In genomic region chr9:108002778-108003530, GRCm38 (mm10) we compare ENCODE assay signal across 8 mouse cellular contexts. TPM values are rescaled to one million over a fixed set of nuclear protein-coding genes. Genes with fewer than 3 reads are reported as not detected.
DNase-seq lines count a peak whose midpoint lies in the region; ATAC-seq and TF ChIP-seq lines count a peak whose summit lies in the region.

No protein-coding gene starts in this region.

- no peaks in the 10 kb centered on the region for H3K27me3 ChIP-seq in forebrain, embryonic 15.5 days
- H3K27me3 ChIP-seq in liver, embryonic 12.5 days (replicated peaks), result no peaks in the 10 kb centered on the region

- H3K4me3 ChIP-seq in forebrain, embryonic 15.5 days, result peak overlapping the region; percentile 66
- H3K4me3 ChIP-seq in liver, embryonic 12.5 days, result peak overlapping the region; percentile 90
- peak overlapping the region; percentile 74 for H3K4me3 ChIP-seq in olfactory bulb, adult 2 months (ENCODE audit: insufficient read depth, low read depth, low read length)

- no peak; the same call in 1 of the 2 replicates for ATAC-seq in forebrain, embryonic 15.5 days (replicated peaks)
- ATAC-seq in liver, embryonic 12.5 days, result peak; percentile 61

- peak overlapping the region; percentile 93 for H3K27ac ChIP-seq in forebrain, embryonic 15.5 days (replicated peaks)
- H3K27ac ChIP-seq in liver, embryonic 12.5 days, result peak overlapping the region; percentile 95
- peak overlapping the region; percentile 82 for H3K27ac ChIP-seq in olfactory bulb, adult 2 months (ENCODE audit: insufficient read depth, low read depth, low read length)

- peak overlapping the region; percentile 93 for H3K9ac ChIP-seq in forebrain, embryonic 15.5 days (replicated peaks)
- peak overlapping the region; percentile 98 for H3K9ac ChIP-seq in liver, embryonic 12.5 days

- no peak for TF ChIP-seq POLR2A in olfactory bulb, adult 2 months (IDR thresholded peaks at IDR 0.05; ENCODE audit: insufficient read depth, low read depth, low read length)

- no peaks in the 10 kb centered on the region for H3K9me3 ChIP-seq in forebrain, embryonic 15.5 days
- no peaks in the 10 kb centered on the region for H3K9me3 ChIP-seq in liver, embryonic 12.5 days (replicated peaks)

- under 1% methylated on average over 50 of the region's 50 CpGs for WGBS in forebrain, embryonic 15.5 days
- under 1% methylated on average over 50 of the region's 50 CpGs for WGBS in liver, embryonic 12.5 days (ENCODE audit: insufficient replicate concordance)
- under 1% methylated on average over 50 of the region's 50 CpGs for WGBS in olfactory bulb, adult 2 months

- TF ChIP-seq CTCF in olfactory bulb, adult 2 months (IDR thresholded peaks at IDR 0.05; ENCODE audit: insufficient read depth, low read depth, low read length), result no peak

- DNase-seq in embryo, embryonic 10.5 days (ENCODE audit: low spot score), result peak; percentile 36
- DNase-seq in embryo, embryonic 9.5 days (ENCODE audit: extremely low spot score), result no peak
- DNase-seq in spleen, adult 12 weeks (ENCODE audit: low spot score), result peak; percentile 50
- no peak for DNase-seq in spleen, postnatal 36 days (ENCODE audit: low spot score in 2 of 2)
- no peak for DNase-seq in cerebellum, adult 8-10 months

- no peaks in the 10 kb centered on the region for H3K36me3 ChIP-seq in forebrain, embryonic 15.5 days
- H3K36me3 ChIP-seq in liver, embryonic 12.5 days, result peaks cover 9% of the 10 kb centered on the region

- peak overlapping the region; percentile 59 for H3K4me2 ChIP-seq in forebrain, embryonic 15.5 days (replicated peaks)
- H3K4me2 ChIP-seq in liver, embryonic 12.5 days, result peak overlapping the region; percentile 79

- H3K4me1 ChIP-seq in forebrain, embryonic 15.5 days, result peaks cover 29% of the 10 kb centered on the region
- H3K4me1 ChIP-seq in liver, embryonic 12.5 days, result peaks cover 52% of the 10 kb centered on the region
- peaks cover 3% of the 10 kb centered on the region; the same call in 1 of the 2 replicates for H3K4me1 ChIP-seq in olfactory bulb, adult 2 months (ENCODE audit: control insufficient read depth, insufficient read depth, low read length)

RNA-seq across cellular contexts. Expression of gene Ip6k1, which starts 0.7 kb away (rescaled TPM):
- 101 and 109 TPM in 2 replicates for polyA plus RNA-seq in forebrain, embryonic 15.5 days (2015; fragmentation: Nextera tagmentation; extraction: Ambion mirVana)
- 43.7 and 47.7 TPM in 2 replicates for polyA plus RNA-seq in liver, embryonic 12.5 days (2016; fragmentation: Nextera tagmentation; extraction: Ambion mirVana)
- polyA plus RNA-seq in olfactory bulb, adult 2 months (2012; ENCODE audit: insufficient read depth, insufficient read length, low replicate concordance, missing spikeins), result 406 TPM in 1 of 2 replicates, not detected in the other

RNA-seq across cellular contexts. Expression of gene Gm20662, which starts 6.8 kb away (rescaled TPM):
- 0.69 TPM in 1 of 2 replicates, not detected in the other for polyA plus RNA-seq in forebrain, embryonic 15.5 days (2015; fragmentation: Nextera tagmentation; extraction: Ambion mirVana)
- 0.69 and 0.75 TPM in 2 replicates for polyA plus RNA-seq in liver, embryonic 12.5 days (2016; fragmentation: Nextera tagmentation; extraction: Ambion mirVana)
- not detected in 2 replicates for polyA plus RNA-seq in olfactory bulb, adult 2 months (2012; ENCODE audit: insufficient read depth, insufficient read length, low replicate concordance, missing spikeins)

RNA-seq across cellular contexts. Expression of gene Cdhr4, which starts 10.7 kb away (rescaled TPM):
- 0.36 and 1.7 TPM in 2 replicates for polyA plus RNA-seq in forebrain, embryonic 15.5 days (2015; fragmentation: Nextera tagmentation; extraction: Ambion mirVana)
- polyA plus RNA-seq in liver, embryonic 12.5 days (2016; fragmentation: Nextera tagmentation; extraction: Ambion mirVana), result 2.6 and 3.7 TPM in 2 replicates
- not detected in 2 replicates for polyA plus RNA-seq in olfactory bulb, adult 2 months (2012; ENCODE audit: insufficient read depth, insufficient read length, low replicate concordance, missing spikeins)

RNA-seq across cellular contexts. Expression of gene Inka1, which starts 17.3 kb away (rescaled TPM):
- 12.6 and 12.8 TPM in 2 replicates for polyA plus RNA-seq in forebrain, embryonic 15.5 days (2015; fragmentation: Nextera tagmentation; extraction: Ambion mirVana)
- 64.3 and 68.7 TPM in 2 replicates for polyA plus RNA-seq in liver, embryonic 12.5 days (2016; fragmentation: Nextera tagmentation; extraction: Ambion mirVana)
- not detected in 2 replicates for polyA plus RNA-seq in olfactory bulb, adult 2 months (2012; ENCODE audit: insufficient read depth, insufficient read length, low replicate concordance, missing spikeins)

RNA-seq across cellular contexts. Expression of gene Gm20661, which starts 20.1 kb away (rescaled TPM):
- polyA plus RNA-seq in forebrain, embryonic 15.5 days (2015; fragmentation: Nextera tagmentation; extraction: Ambion mirVana), result 0.64 and 0.83 TPM in 2 replicates
- polyA plus RNA-seq in liver, embryonic 12.5 days (2016; fragmentation: Nextera tagmentation; extraction: Ambion mirVana), result 1.2 and 1.4 TPM in 2 replicates
- not detected in 2 replicates for polyA plus RNA-seq in olfactory bulb, adult 2 months (2012; ENCODE audit: insufficient read depth, insufficient read length, low replicate concordance, missing spikeins)

Comparison
In these comparisons a context has a peak if more than half of its experiments do, and no peak if none do; other contexts are left out.
1. DNase-seq: peak in embryo, embryonic 10.5 days (single experiment) and spleen, adult 12 weeks (single experiment); none in embryo, embryonic 9.5 days (single experiment), spleen, postnatal 36 days (0 of 2) and cerebellum, adult 8-10 months (single experiment).
2. Peak in every context shown above with its lines, with median percentiles within 50 percentile points of each other: H3K27ac ChIP-seq and H3K4me3 ChIP-seq.